Mouse (Mus musculus): ENCODE data around the gene Ip6k2.

The Ip6k2 gene

GRCm38 (mm10) chr9:108783548-108784463, at the start of gene Ip6k2:
TSS of gene Ip6k2 (plus strand) at chr9:108783796.
- peak; percentile 93 for DNase-seq (ENCODE audit: low read depth, low spot score)

- DNase-seq (ENCODE audit: low read depth, low spot score): peak; percentile 69
These were observed 49.0 kb upstream of the Ip6k2 start for GRCm38 (mm10) chr9:108734626-108735025.

GRCm38 (mm10) chr9:108739239-108739638, 44.4 kb upstream of the Ip6k2 start:
- DNase-seq (ENCODE audit: low read depth, low spot score): peak; percentile 97

GRCm38 (mm10) chr9:108740062-108740461, 43.5 kb upstream of the Ip6k2 start:
- peak; percentile 45 for DNase-seq (ENCODE audit: low read depth, low spot score)

GRCm38 (mm10) chr9:108742048-108742447, 41.5 kb upstream of the Ip6k2 start:
- no peak for DNase-seq (ENCODE audit: low read depth, low spot score)

- DNase-seq (ENCODE audit: low read depth, low spot score): no peak
These were observed 36.6 kb upstream of the Ip6k2 start for GRCm38 (mm10) chr9:108746876-108747499.

GRCm38 (mm10) chr9:108747694-108748093, 35.9 kb upstream of the Ip6k2 start:
- no peak for DNase-seq (ENCODE audit: low read depth, low spot score)

GRCm38 (mm10) chr9:108748600-108749183, 34.9 kb upstream of the Ip6k2 start:
- DNase-seq (ENCODE audit: low read depth, low spot score): no peak

- DNase-seq (ENCODE audit: low read depth, low spot score): no peak
These were observed 33.0 kb upstream of the Ip6k2 start for GRCm38 (mm10) chr9:108750616-108751015.

- no peak for DNase-seq (ENCODE audit: low read depth, low spot score)
These were observed 31.3 kb upstream of the Ip6k2 start for GRCm38 (mm10) chr9:108752142-108752920.

- DNase-seq (ENCODE audit: low read depth, low spot score): peak; percentile 82
These were observed 30.3 kb upstream of the Ip6k2 start for GRCm38 (mm10) chr9:108753326-108753725.

GRCm38 (mm10) chr9:108753976-108754375, 29.6 kb upstream of the Ip6k2 start:
- DNase-seq (ENCODE audit: low read depth, low spot score): no peak

- no peak for DNase-seq (ENCODE audit: low read depth, low spot score)
These were observed 29.2 kb upstream of the Ip6k2 start for GRCm38 (mm10) chr9:108754423-108754822.

- DNase-seq (ENCODE audit: low read depth, low spot score): no peak
These were observed 26.2 kb upstream of the Ip6k2 start for GRCm38 (mm10) chr9:108757406-108757805.

GRCm38 (mm10) chr9:108759121-108759520, 24.5 kb upstream of the Ip6k2 start:
- DNase-seq (ENCODE audit: low read depth, low spot score): no peak

GRCm38 (mm10) chr9:108759805-108760204, 23.8 kb upstream of the Ip6k2 start:
- DNase-seq (ENCODE audit: low read depth, low spot score): peak; percentile 70

GRCm38 (mm10) chr9:108761561-108761960, 22.0 kb upstream of the Ip6k2 start:
- DNase-seq (ENCODE audit: low read depth, low spot score): no peak

GRCm38 (mm10) chr9:108764971-108765370, 18.6 kb upstream of the Ip6k2 start:
- no peak for DNase-seq (ENCODE audit: low read depth, low spot score)

- no peak for DNase-seq (ENCODE audit: low read depth, low spot score)
These were observed 7.0 kb upstream of the Ip6k2 start for GRCm38 (mm10) chr9:108776614-108777013.

GRCm38 (mm10) chr9:108777276-108777675, 6.3 kb upstream of the Ip6k2 start:
- DNase-seq (ENCODE audit: low read depth, low spot score): no peak

GRCm38 (mm10) chr9:108780959-108781358, 2.6 kb upstream of the Ip6k2 start:
- DNase-seq (ENCODE audit: low read depth, low spot score): no peak

- DNase-seq (ENCODE audit: low read depth, low spot score): no peak
These were observed 1.7 kb upstream of the Ip6k2 start for GRCm38 (mm10) chr9:108781891-108782290.
